Mouse (Mus musculus) adipocyte (in vitro differentiated cells): ENCODE data around the gene Edc3.

Source experiments
- DNase-seq: peaks from one replicate; pipeline ENCODE4 v3.0.0-alpha.2; 2016; ENCODE audit warnings: low spot score

The Edc3 gene

DNA sequence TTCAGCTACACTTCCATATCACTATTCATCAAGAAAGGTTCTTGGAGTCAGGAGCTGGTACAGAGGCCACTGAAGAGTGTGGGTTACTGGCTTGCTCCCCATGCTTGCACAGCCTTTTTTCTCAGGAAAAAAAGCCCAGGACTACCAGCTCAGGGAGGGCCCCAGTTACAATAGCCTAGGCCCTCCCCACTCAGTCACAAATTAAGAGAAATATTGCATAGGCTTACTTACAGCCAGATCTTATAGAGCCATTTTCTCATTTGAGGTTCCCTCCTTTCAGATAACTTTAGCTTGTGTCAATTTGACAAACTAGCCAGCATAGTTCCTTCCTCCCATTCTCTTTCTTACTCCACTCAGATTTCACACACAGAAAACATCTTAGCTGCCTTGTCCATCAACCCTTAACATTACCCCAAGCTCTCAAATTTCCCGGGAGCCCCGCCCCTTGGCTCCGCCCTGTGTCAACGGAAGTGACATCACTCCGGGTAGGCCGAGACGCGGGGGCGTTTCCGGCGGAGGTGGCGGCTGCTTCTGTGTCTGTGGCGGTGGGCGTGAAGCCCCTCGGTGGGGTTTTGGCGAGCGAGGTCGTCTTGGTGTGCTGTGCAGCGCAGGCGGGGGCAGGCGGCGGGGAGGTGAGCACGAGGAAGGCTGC lies at the start of gene Edc3:
TSS of gene Edc3 (plus strand) at position 473 of the 652 bp plus-strand sequence.
- DNase-seq: peak; percentile 93

DNA sequence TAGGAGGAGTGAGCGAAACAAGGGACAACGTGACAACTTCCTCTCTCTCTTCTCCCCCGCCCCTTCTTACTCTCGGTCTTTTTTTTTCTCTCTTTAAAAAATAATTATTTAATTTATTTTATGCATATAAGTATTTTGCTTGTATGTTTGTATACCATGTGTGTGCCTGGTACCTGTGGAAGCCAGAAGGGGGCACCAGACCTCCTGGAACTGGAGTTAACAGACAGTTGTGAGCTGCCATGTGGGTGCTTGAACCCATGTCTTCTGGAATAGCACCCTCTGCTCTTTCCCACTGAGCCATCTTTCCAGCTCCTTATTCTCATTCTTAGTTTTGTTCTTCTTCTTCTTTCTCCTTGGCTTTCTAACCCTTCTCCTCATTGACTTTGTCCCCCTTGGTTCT lies 49.4 kb upstream of the Edc3 start:
- DNase-seq: no peak

DNA sequence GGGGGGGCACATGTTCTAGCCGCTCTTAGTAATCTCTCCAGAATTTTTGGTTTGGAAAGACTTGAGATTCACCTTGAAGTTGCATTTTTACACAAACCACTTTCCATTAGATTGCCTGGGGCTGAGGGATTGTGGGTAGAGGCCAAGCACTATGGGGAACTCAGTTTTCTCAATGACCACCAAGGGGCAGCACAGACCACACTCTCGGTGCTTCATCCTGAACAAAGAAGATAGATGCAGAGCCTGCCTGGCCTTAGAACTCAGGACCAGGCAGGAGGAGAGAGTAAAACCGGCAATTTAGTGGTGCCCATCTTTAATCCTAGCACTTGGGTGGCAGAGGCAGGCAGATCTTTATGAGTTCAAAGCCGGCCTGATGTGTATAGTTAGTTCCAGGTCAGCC lies 48.6 kb upstream of the Edc3 start:
- peak; percentile 93 for DNase-seq

DNA sequence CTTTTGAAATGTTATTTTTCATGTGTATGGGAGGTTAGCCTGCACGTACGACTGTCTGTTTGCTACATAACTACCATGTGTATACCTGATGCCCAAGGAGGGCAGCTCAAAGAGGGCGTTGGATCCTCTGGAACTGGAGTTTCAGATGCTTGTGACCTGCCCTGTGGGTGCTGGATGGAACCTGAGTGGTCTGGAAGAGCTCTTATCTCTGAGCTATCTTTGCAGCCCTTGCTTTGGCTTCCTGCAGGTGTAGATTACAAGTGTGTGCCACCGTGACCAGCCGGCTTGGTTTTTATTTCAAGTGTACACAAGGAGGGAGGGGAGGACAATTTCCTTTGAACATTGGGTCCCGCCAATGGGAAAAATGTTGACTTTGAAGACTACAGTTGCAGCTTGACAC lies 47.8 kb upstream of the Edc3 start:
- no peak for DNase-seq

DNA sequence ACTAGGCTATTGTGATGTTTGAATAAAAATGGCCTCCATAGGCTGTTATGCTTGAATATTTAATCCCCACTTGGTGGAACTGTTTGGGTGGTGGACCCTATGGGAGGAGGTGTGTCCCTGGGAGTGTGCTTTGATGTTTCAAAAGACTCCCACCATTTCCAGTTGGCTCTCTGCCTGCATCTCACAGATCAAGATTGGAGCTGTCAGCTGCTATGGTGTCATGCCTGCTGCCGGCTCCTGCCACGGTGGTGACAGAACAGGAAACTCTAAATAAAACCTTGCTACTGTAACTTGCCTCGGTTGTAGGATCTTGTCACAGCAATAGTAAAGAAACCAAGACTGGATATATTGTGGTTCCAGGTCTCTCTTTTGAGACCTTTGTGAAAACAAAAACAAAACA lies 46.8 kb upstream of the Edc3 start:
- DNase-seq: no peak

DNA sequence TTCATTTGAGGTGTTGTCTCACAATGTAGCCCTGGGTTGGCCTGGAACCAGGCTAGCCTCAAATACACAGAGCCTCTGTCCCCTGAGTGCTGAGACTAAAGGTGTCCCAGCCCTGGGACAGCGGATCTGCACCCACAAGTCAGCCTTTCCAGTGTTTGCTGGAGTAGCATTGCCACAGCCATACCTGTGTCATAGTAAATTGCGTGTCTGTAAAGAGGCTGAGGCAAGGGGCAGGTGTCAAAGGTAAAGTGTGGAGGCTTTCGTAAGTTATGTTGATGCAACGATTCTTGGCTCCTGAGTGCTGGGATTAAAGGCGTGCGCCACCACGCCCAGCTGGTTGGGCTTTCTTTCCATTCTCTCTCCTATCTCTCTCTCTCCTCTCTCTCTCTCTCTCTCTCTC lies 43.7 kb upstream of the Edc3 start:
- DNase-seq: no peak

DNA sequence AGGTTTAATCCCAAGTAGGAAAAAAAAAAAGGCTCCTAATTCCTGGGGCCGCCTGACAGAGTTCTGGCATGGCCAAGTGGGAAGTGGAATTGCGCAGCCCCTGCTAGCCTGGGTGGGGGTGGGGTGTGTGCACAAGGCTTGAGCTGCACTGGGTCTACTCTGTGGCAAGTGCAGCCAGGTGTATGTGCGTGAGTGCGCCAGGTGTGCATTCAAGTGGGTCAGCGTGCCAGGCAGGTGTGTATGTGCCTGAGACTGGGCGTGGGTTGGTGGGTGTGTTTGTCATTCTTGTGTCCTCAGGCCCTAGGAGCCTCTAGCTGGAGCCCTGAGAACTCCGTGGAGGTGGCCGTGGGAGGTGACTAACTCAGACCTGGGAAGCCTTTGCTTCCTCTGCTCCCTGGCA lies 41.8 kb upstream of the Edc3 start:
- DNase-seq: no peak

DNA sequence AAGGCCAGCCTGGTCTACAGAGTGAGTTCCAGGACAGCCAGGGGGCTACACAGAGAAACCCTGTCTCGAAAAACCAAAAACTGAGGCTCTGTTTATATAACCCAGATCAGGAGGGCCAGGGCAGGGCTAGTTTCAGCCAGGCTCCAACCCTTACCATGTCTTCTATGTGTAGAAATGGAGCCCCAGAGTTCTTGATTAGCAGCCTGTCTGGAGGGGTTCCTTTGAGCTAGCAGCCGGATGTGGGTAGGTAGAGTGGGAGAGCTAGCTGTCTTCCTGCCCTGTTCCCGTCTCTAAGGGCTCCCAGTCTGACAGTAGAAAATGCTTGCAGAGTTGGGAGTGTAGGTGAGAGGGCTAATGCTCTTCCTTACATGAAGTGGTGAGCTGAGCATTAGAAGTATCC lies 41.2 kb upstream of the Edc3 start:
- DNase-seq: no peak

DNA sequence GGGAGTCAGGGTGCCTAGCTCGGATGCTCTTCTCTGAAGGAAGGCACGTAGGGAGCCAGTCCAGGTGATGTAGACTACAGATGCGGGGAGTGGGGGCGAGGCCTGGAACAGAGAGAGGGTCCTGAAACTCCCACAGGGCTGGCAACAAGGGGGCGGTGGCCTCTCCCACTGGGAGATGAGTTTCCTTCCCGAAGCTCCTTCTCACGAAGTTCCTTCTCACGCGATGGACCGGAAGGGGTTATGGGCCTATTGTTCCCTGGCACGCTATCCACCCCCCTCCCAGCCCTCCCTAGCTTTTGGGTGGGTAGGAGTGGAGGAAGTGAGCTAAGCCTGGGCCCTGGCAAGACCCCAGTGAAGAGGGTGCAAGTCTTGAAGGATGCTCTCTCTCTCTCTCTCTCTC lies 40.5 kb upstream of the Edc3 start:
- no peak for DNase-seq

DNA sequence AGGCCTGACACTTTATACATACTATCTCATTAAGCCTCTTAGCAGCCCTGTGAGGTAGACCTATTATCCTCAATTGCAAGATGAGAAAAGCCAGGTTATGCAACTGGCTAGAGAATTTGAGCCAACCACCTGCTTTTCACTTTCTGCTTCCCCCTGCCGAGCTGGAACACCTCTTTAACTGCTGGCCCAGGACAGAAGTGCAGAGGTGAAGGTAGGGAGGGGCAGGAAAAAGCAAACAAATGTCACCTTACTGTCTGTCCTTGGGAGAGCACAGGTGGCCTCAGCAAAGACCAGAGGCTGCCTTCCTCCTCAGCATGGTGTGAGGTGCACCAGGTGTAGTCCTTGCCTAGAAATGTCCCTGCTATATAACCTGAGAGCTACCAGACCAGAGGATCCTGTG lies 40.1 kb upstream of the Edc3 start:
- DNase-seq: no peak

DNA sequence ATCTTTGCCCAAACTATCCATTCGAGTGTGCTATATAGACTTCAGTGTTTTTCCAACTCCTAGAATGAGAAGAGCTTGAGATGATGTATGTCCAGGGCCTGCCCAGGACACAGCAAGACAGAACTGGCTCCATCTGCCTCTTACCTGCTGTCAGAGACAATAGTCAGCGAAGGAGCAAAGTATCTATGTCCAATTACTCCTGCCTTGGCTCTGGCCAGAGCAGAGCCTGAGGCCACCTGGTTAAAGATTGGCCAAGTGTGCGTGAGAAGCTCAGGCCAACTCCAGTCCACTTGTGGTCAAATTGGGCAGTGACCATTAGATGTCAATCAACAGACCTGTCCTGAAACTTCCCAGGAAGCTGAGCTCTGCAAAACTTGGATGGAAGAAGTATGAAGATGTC lies 38.8 kb upstream of the Edc3 start:
- no peak for DNase-seq

DNA sequence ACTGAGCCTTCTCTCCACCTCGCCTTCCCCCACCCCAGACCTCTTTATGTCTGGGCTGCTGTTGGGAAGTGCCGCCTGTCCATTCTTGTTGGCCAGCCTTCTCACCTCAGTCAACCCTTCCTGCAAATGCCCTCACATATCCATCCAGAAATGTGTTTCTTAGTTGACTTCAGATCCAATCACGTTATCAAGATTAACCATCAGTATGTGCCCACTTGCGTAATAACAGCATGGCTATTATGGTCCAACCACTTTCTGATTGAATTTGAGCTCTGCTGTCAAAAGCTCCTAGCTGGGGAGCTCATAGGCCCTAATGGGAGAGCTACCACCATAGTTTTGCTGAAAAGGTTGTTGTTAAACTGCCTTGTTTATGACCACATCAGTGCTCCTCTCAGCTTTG lies 37.3 kb upstream of the Edc3 start:
- no peak for DNase-seq

DNA sequence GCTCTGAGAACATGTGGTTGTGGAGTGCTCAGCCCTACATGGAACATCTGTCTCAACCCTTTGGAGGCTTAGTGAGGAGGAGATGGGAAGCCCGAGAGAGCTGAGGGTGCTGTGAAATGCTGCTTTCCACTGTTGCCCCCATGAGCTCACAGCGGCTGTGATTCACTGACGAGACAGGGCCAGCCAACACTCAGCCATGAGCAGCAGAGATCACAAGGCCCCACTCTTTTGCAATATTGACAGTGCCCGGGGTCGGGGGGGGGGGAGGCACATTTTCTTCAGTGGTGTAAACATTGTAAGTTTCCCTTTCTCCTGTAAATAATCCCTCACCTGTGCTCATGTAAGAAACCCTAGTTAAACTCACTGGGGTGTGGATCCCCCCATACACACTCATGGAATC lies 36.8 kb upstream of the Edc3 start:
- DNase-seq: no peak

DNA sequence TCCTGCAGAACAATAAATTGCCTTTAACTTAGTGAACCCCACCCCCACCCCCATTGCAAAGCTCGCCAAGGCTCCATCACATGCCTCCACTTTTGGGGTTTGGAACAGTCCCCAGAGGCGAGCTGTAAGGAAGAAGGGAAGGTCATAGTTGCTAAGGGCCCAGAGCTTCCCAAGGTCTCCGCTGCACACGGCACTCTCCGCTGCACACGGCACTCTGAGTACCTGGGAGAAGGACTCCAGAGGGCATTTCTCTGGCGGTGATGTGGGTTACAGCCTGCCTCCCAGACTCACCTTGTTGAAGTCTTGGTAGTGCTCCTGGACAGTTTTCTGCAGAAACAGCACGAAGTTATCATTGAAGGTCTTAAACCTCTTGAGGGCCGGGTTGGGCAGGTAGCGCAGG lies 26.9 kb upstream of the Edc3 start:
- no peak for DNase-seq

DNA sequence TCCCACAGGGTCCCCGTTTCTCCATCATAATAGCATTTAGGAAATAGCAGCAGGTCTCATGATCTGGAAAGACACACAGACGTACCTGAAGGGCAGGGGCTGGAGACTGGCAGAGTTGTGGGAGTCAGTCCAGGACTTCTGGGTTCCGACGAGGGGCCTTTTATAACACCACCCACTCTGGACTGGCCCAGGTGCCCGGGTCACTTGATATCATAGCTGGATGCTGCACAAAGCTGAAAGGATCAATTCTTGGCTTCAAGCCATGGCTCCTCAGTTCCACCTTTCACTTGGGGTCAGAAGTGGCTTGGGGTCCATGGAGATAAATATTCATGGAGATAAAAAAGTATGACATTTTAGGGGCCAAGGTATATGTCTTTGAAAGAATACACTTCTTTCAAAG lies 24.8 kb upstream of the Edc3 start, which contains the start of gene Cyp1a2:
TSS of gene Cyp1a2 (minus strand) at position 184 of the 400 bp plus-strand sequence.
- no peak for DNase-seq

DNA sequence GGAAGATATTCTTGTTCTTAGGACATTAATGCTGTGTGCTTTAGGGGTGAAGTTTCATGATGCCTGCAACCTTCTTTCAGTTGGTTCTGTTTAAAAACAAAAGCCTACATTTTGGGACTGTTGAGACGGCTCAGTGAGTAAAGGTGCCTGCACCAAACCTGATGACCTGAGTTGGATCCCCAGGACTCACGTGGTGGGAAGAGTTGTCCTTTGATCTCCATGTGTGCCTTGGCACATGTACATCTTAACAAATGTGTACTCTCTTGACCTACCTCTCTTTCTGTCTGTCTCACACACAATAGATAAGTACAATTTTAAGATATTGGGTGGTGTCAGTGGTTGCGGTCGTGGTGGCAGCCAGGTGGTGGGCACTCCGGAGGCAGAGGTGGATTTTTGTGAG lies 22.3 kb upstream of the Edc3 start:
- no peak for DNase-seq

DNA sequence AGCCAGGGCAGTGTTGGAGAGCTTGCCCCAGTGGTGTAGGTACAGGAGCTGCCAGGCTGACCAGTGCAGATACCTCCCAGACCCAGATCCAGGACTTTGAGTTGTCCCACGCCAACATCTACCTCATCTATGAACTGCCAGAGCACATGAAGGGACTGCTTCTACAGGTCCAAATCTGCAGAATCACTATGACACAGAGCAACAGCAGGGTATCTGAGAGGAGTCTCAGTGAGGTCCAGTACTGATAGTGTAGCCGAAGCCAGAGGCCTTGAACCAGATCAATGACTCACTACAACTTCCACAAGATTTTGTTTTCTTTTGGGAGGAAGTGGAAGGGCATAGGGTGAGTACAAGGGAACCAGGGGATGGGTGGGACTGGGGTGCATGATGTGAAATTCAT lies 20.6 kb upstream of the Edc3 start, which contains the start of gene Cyp1a1:
TSS of gene Cyp1a1 (plus strand) at position 178 of the 400 bp plus-strand sequence.
- DNase-seq: no peak

DNA sequence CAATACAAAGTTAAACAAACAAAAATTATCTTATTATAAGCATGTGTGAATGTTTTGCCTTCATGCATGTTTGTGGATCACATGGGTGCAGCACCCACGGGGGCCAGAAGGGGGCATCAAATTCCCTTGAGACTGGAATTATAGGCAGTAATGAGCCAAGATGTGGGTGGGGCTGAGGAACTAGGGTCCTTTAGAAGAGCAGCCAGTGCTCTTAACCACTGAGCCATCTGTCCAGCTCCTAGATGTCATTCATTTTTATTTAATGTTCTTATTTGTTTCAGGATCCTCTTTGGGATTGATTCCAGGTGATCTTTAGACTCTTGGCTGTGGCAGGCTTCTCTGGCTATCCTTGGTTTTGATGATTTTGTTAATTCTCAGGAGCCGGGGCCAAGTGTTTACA lies 20.2 kb upstream of the Edc3 start:
- no peak for DNase-seq

DNA sequence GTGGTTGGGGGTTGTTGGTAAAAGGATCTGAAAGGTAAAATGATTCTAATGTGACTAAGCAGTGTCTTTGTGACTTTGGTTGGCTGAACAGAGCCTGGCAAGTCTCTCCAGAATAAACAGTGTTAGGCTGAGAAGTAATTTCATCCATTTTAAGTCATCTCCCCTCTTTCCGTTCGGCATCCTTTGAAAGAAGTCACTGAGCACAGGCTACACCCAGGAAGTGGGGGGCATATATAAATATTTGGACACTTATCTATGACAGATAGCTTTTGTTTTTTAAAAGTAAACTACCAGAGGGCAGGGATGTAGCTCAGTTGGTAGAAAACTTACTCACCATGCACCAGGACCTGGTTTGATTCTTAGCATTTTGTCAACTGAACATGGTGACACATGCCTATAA lies 19.7 kb upstream of the Edc3 start:
- no peak for DNase-seq

DNA sequence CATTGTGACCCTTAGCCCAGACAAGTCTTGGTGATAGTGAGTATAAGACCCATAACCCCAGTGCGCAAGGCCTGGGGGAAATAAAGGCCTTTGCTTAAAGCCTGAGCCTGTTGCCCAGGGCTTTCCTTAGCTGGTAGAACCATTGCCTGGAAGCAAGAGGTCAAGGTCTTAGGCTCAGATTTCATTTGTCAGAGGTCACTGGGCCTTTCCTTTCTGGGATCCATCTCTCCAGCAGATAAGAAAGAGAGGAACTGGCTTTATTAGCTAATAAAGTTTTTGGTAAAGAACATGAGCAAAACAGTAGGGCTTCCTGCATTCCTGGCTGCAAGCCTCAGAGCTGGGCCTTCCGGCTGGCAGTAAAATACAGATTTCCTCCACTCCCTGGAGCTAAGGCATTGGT lies 14.2 kb upstream of the Edc3 start:
- DNase-seq: no peak

DNA sequence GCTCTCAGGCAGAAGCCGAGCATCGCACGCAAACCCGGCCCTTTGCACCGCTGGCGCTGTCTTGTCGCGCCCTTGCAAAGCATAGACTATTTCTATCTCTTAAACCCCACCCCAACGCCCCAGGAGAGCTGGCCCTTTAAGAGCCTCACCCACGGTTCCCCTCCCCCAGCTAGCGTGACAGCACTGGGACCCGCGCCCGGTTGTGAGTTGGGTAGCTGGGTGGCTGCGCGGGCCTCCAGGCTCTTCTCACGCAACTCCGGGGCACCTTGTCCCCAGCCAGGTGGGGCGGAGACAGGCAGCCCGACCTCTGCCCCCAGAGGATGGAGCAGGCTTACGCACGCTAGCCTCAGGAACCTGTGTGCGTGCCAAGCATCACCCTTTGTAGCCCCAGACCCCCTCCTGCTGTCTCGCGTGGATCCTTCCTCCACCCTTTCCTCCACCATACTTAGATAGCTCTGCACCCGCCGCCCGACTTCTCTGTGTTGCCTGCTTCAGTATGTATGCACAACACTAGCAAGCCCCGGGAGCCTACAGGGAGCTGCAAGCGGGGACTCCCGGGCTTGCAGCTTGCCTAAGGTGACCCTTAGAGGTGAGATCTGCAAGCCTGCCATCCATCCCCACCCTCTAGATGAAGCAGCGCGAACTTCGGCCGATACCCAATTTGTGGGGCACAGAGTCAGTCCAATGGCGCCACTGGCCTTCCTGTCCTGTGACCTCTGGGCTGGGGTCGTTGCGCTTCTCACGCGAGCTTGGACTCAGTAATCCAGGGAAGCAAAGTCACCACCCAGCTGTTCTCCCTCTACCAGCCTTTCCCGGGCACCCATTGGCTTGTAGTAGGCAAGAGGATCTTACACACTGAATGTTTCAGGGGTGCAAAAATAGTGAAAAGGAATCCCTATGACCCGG lies 11.7 kb upstream of the Edc3 start:
- DNase-seq: no peak

DNA sequence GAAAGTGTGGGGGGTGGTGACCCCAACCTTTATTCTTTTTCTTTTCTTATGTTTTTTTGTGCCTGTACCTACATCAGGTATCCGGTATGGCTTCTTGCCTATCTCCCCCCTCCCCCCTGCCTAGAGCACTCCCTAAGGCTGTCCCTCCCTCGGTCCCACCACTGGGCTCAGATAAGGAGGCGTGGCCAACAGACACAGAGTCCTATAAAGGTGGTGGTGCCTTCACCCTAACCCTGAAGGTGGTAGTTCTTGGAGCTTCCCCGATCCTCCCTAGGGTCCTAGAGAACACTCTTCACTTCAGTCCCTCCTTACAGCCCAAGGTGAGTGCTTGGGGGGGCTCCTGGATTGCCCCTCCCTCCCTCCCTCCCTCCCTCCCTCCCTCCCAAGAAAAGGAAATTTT lies 11.0 kb upstream of the Edc3 start:
- DNase-seq: no peak

DNA sequence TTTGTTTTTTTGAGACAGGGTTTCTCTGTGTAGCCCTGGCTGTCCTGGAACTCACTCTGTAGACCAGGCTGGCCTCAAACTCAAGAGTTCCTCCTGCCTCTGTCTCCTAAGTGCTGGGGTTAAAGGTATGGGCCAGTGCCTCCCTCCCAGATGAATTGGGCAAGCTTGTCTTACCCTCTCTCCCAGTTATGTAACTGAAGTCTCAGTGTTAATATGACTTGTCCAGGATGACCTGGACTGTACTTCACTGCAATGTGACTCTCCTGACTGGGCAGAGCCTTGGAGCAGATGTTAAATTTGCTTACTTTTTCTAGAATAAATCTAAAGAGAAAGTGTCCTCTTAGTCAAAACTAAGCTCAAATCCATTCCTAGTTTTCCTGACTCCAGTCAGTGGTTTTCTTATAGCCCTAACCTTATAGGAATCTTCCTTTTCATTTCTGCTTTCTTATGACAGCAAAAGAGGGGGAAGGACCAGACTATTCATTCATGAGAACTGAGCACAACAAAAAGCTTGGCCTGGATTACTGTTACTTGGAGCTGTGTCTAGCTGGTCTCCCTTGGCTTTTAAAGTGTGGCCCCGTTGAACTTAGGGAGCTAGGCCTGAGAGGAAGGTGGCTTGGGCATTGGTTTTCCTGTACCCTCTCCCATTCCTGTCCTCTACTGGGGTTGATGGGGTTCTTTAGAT lies 9.7 kb upstream of the Edc3 start:
- peak; percentile 30 for DNase-seq
